Comparison of ENCODE assay signal across 26 mouse cellular contexts in genomic region chr2:113984890-113985289, GRCm38 (mm10). TPM values are rescaled to one million over a fixed set of nuclear protein-coding genes. Genes with fewer than 3 reads are reported as not detected.
"Had no signal": no experiment of that assay in that cellular context is flagged by ENCODE, and none has a peak within 500 bp of the region (broad histone marks: within the 10 kb centered on the region; RNA-seq: fewer than 3 reads in every experiment).

No protein-coding gene starts in this region.

- H3K4me3 ChIP-seq: kidney, embryonic 15.5 days; liver, embryonic 12.5 days; liver, embryonic 15.5 days; lung, embryonic 15.5 days; megakaryocyte, embryonic 14.5 days; neural tube, embryonic 13.5 days had no signal

- H3K9me3 ChIP-seq: kidney, embryonic 15.5 days; liver, embryonic 12.5 days; liver, embryonic 15.5 days; lung, embryonic 15.5 days; megakaryocyte, embryonic 14.5 days; neural tube, embryonic 13.5 days had no signal

- H3K4me2 ChIP-seq: kidney, embryonic 15.5 days; liver, embryonic 12.5 days; liver, embryonic 15.5 days; lung, embryonic 15.5 days; midbrain, embryonic 11.5 days; neural tube, embryonic 13.5 days had no signal

- H3K27ac ChIP-seq: kidney, embryonic 15.5 days; liver, embryonic 12.5 days; liver, embryonic 15.5 days; lung, embryonic 15.5 days; neural tube, embryonic 13.5 days had no signal

- DNase-seq: kidney, adult 11 months; kidney, adult 8-10 months; kidney, postnatal 10 days; kidney, postnatal 36 days; layer of hippocampus, postnatal 36 days; left cerebral cortex, postnatal 4 days; liver; lung, adult 18-20 months; lung, postnatal 10 days; lung, postnatal 36 days; midbrain, embryonic 14.5 days; retina, postnatal 1 day; right cerebral cortex, postnatal 25 days; thymus, adult 18-20 months; thymus, postnatal 36 days had no signal

- H3K4me1 ChIP-seq: kidney, embryonic 15.5 days; liver, embryonic 12.5 days; liver, embryonic 15.5 days; lung, embryonic 15.5 days; megakaryocyte, embryonic 14.5 days; neural tube, embryonic 13.5 days had no signal

- ATAC-seq: liver, embryonic 12.5 days had no signal

- H3K27me3 ChIP-seq: kidney, embryonic 15.5 days; liver, embryonic 12.5 days; liver, embryonic 15.5 days; lung, embryonic 15.5 days; neural tube, embryonic 13.5 days had no signal

- H3K9ac ChIP-seq: kidney, embryonic 15.5 days; liver, embryonic 12.5 days; liver, embryonic 15.5 days; lung, embryonic 15.5 days; neural tube, embryonic 13.5 days had no signal

- H3K36me3 ChIP-seq: kidney, embryonic 15.5 days; liver, embryonic 12.5 days; liver, embryonic 15.5 days; lung, embryonic 15.5 days; neural tube, embryonic 13.5 days had no signal

RNA-seq across cellular contexts. Expression of gene Gjd2, which starts 28.5 kb away (rescaled TPM):
- total RNA-seq: neutrophil, adult 5-6 weeks had no signal
- polyA plus RNA-seq: liver, embryonic 15.5 days; small intestine, adult 2 months; spleen, adult 2 months; urinary bladder, adult 2 months had no signal
